Mouse (Mus musculus) hindbrain, embryonic 16.5 days (tissue): Measurements from ENCODE around the gene Gm47995. TPM values are rescaled to one million over a fixed set of nuclear protein-coding genes. Genes with fewer than 3 reads are reported as not detected.
"Not testable (repeated sequence)": the region's sequence is repeated elsewhere in the genome, so short reads cannot be mapped to it uniquely, and the experiment has no call there.

Experiments
- ATAC-seq: fragments of 200-750 bp; cut with Nextera tagmentation; 2 replicates; pipeline ENCODE4 v1.8.0; 2017; ENCODE audit warnings: moderate TSS enrichment, moderate library complexity
- H3K27ac ChIP-seq: fragments of 300-500 bp; sonication (generic); 2 replicates; pipeline ENCODE4 v1.5.1; 2014; ENCODE audit warnings: low read depth, mild to moderate bottlenecking, control low read depth, low read length, moderate library complexity
- H3K27me3 ChIP-seq: fragments of 300-500 bp; sonication (generic); replicated peaks from 2 replicates; pipeline ENCODE4 v1.6.1; 2014; ENCODE audit warnings: low read length; ENCODE audit not compliant: control insufficient read depth, insufficient read depth
- H3K36me3 ChIP-seq: fragments of 300-500 bp; sonication (generic); 2 replicates; pipeline ENCODE4 v1.6.1; 2014; ENCODE audit warnings: mild to moderate bottlenecking, low read length, moderate library complexity, mixed read lengths; ENCODE audit not compliant: control insufficient read depth, insufficient read depth
- H3K4me1 ChIP-seq: fragments of 300-500 bp; sonication (generic); 2 replicates; pipeline ENCODE4 v1.6.1; 2014; ENCODE audit warnings: low read depth, low read length; ENCODE audit not compliant: control insufficient read depth, insufficient read depth
- H3K4me2 ChIP-seq: fragments of 300-500 bp; sonication (generic); 2 replicates; pipeline ENCODE4 v1.6.1; 2014; ENCODE audit warnings: mild to moderate bottlenecking, low read length, control low read depth, moderate library complexity
- H3K4me3 ChIP-seq: fragments of 300-500 bp; sonication (generic); 2 replicates; pipeline ENCODE4 v1.5.1; 2014; ENCODE audit warnings: mild to moderate bottlenecking, low read length, control low read depth, moderate library complexity
- H3K9ac ChIP-seq: fragments of 300-500 bp; sonication (generic); 2 replicates; pipeline ENCODE4 v1.6.1; 2014; ENCODE audit warnings: low read depth, mild to moderate bottlenecking, control low read depth, low read length, moderate library complexity
- H3K9me3 ChIP-seq: fragments of 300-500 bp; sonication (generic); 2 replicates; pipeline ENCODE4 v1.6.1; 2014; ENCODE audit warnings: mild to moderate bottlenecking, low read length, moderate library complexity; ENCODE audit not compliant: control insufficient read depth
- WGBS: fragments of 180-500 bp; shearing (Covaris S2); extraction: QIAGEN DNeasy Blood & Tissue Kit; methylation state at CpG from one replicate; pipeline ENCODE4 v1.1.7; 2014; 5-methylcytosine and 5-hydroxymethylcytosine counted together
- polyA plus RNA-seq: library from polyadenylated mRNA; unstranded; fragments of >200 nt; fragmentation: Nextera tagmentation; extraction: Ambion mirVana; gene quantifications from 2 replicates; pipeline ENCODE4 v1.2.1, GENCODE M21; 2015

Gene Gm47995
- polyA plus RNA-seq, result not detected in 2 replicates

DNA sequence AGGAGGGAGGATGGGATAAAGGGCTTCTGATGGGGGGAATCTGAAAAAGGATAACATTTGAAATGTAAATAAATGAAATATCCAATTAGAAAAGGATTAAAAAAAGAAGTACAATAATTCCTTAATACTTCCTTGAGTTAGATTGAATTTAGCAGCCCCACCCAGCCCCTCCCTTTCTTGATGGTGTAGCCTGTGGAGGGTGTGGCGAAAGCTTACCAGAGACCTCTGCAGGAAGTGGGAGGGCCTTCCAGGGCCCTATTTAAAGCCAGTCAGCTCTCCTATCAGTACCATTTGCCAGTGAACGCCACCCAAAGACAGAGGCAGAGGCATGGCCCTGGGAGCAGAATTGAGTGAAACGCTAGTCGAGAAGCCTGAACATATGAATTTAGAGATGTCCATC lies at the start of gene Gm47995:
TSS of gene Gm47995 (plus strand) at position 329 of the 400 bp plus-strand sequence.
- WGBS, result 92% methylated on average over 1 of the region's 4 CpGs
- not testable (repeated sequence) for H3K27ac ChIP-seq, H3K4me3 ChIP-seq, ATAC-seq, H3K4me1 ChIP-seq, H3K36me3 ChIP-seq, H3K4me2 ChIP-seq, H3K9ac ChIP-seq, H3K9me3 ChIP-seq, H3K27me3 ChIP-seq

GRCm38 (mm10) chr1:151150211-151150610 lies 48.0 kb upstream of the Gm47995 start:
- no peaks in the 10 kb centered on the region for H3K36me3 ChIP-seq
- H3K4me2 ChIP-seq, result no peak overlapping the region
- no peaks in the 10 kb centered on the region for H3K9me3 ChIP-seq
- no peak overlapping the region for H3K27ac ChIP-seq
- no peak for ATAC-seq
- no peak overlapping the region for H3K9ac ChIP-seq
- 90% methylated on average over 7 of the region's 7 CpGs for WGBS
- no peaks in the 10 kb centered on the region for H3K27me3 ChIP-seq
- H3K4me3 ChIP-seq, result no peak overlapping the region
- no peaks in the 10 kb centered on the region for H3K4me1 ChIP-seq

DNA sequence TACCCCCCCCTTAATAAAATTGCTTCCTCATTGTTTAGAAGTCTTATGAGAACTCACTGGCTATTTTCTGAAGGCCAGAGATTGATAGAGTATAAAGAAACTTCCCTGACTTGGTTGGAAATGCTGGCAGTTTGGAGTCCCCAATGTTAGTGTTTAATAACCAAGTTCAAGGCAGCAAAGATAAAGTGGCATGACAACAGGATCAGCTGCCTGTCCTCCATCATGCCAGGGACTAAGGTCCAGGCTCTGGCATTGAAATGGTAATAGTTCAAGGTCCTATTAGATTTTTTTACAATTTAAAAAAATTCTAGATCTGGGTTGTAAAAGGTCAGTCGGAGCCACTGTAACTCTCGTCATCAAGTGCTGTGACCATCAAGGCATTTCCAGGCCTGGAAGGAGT lies 47.2 kb upstream of the Gm47995 start:
- WGBS, result 61% methylated on average over 2 of the region's 2 CpGs
- H3K27me3 ChIP-seq, result no peaks in the 10 kb centered on the region
- ATAC-seq, result no peak

DNA sequence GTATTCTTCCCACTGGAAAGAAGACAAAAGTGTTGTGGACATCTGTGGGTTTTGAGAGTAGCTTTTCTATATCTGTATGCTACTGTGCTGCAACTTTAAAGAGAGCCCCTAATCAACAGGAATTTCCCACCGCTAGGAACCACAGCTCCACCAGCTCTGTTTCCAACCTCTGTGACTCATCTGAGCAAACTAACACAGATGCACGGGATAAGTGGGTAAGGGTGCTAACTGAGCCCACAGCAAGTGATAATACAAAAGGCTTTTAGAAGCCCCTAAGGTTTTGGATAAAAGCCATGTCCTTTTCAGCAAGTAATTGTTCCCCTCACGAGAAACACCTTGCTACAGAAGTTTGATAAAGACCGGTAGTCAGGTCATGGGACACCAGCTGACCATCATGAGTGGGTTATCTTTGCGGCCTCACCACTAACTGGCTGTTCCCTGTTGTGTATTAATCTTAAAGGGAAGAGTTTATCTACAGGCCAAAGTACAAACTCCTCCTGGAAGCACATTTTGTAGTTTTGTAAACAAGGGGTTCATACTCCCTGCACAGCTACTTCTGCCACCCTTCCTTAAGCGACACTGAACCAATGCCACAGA lies 45.1 kb upstream of the Gm47995 start:
- Histone ChIP-seq H3K4me2 (no peak overlapping the region), H3K9ac (no peak overlapping the region), H3K4me3 (no peak overlapping the region), H3K27ac (no peak overlapping the region), H3K36me3 (no peaks in the 10 kb centered on the region), H3K4me1 (peaks cover 3% of the 10 kb centered on the region; the same call in 1 of the 2 replicates), H3K27me3 (no peaks in the 10 kb centered on the region), H3K9me3 (no peaks in the 10 kb centered on the region)
- WGBS, result 86% methylated on average over 6 of the region's 6 CpGs
- ATAC-seq, result no peak

More for the DNA sequence above, 47.2 kb upstream of the Gm47995 start:
- Histone ChIP-seq H3K9ac (no peak overlapping the region), H3K4me3 (no peak overlapping the region), H3K36me3 (no peaks in the 10 kb centered on the region), H3K4me2 (no peak overlapping the region), H3K27ac (no peak overlapping the region), H3K9me3 (no peaks in the 10 kb centered on the region), H3K4me1 (no peaks in the 10 kb centered on the region)

- not testable (repeated sequence) for H3K9me3 ChIP-seq, H3K9ac ChIP-seq, H3K27ac ChIP-seq, H3K27me3 ChIP-seq, H3K4me3 ChIP-seq, H3K4me2 ChIP-seq, H3K4me1 ChIP-seq, ATAC-seq, H3K36me3 ChIP-seq
- 93% methylated on average over 9 of the region's 9 CpGs for WGBS
Observed at GRCm38 (mm10) chr1:151154131-151154530, 44.1 kb upstream of the Gm47995 start.

DNA sequence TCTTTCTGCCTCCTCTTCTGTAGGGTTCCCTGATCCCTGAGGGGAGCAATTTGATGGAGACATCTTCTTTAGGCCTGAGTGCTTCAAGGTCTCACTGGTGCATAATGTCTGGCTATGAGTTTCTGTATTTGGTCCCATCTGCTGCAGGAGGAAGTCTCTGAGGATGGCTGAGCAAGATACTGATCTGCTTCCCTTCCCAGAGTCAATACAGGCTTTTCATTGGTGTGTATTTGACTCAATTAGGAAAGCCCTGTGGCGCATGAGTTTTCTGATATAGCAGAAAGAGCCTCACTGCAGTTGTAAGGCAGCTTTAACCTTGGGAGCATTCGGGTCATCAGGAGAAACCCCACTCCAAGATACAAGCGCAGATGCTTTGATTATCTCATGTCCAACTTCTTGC lies 42.1 kb upstream of the Gm47995 start:
- H3K27ac ChIP-seq, result no peak overlapping the region
- ATAC-seq, result no peak
- peaks cover 3% of the 10 kb centered on the region; the same call in 1 of the 2 replicates for H3K4me1 ChIP-seq
- no peaks in the 10 kb centered on the region for H3K36me3 ChIP-seq
- no peaks in the 10 kb centered on the region for H3K27me3 ChIP-seq
- no peak overlapping the region for H3K4me3 ChIP-seq
- no peaks in the 10 kb centered on the region for H3K9me3 ChIP-seq
- H3K9ac ChIP-seq, result no peak overlapping the region
- WGBS, result 92% methylated on average over 3 of the region's 3 CpGs
- H3K4me2 ChIP-seq, result no peak overlapping the region

- H3K4me3 ChIP-seq, result no peak overlapping the region
- no peaks in the 10 kb centered on the region for H3K9me3 ChIP-seq
- H3K36me3 ChIP-seq, result no peaks in the 10 kb centered on the region
- H3K9ac ChIP-seq, result no peak overlapping the region
- 83% methylated on average over 7 of the region's 7 CpGs for WGBS
- H3K4me1 ChIP-seq, result peaks cover 3% of the 10 kb centered on the region; the same call in 1 of the 2 replicates
- H3K4me2 ChIP-seq, result no peak overlapping the region
- H3K27ac ChIP-seq, result no peak overlapping the region
- no peaks in the 10 kb centered on the region for H3K27me3 ChIP-seq
- no peak for ATAC-seq
Observed at GRCm38 (mm10) chr1:151156777-151157632, 41.2 kb upstream of the Gm47995 start.

DNA sequence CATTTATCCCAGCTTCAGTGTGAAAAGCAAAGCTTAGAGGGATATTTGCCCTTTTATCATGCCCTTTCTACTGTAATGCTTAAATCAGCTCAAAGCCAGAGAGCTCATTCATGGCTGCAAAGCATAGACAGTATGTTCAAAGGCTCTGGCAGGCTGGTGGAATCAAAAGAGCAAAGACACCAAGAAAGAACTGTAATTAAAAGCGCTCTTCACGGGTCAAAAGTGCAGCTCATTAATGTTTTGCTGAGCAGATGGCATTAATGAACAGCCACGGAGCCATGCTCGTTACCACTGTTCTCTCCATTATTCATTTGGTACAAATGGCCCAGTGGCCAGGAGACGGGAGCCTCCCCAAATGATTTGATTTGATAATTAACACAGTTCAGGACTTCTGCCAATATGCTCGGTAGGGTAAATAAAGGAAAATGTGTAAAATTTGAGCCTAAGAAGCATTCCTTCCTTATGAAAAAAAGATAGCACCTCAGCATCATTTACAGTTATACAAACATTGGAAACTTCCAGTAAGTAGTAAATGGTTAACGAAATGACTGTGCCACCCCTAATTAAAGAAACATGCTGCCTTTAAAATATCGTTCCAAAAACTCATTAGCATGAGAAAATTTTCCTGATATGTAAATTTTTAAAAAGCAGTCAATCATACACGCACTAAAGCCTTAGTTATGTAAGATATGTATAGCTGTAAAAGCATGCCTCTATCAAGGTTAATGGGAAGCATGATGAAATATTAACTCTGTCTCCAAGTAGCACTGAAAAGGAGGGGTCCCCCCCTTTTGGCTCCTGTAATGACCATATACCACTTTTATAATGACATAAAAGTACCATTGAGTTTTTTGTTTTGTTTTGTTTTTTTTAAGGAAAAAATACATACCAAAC lies 40.0 kb upstream of the Gm47995 start:
- H3K27me3 ChIP-seq, result no peaks in the 10 kb centered on the region
- WGBS, result 30% methylated on average over 9 of the region's 9 CpGs
- no peak overlapping the region for H3K4me3 ChIP-seq
- no peak overlapping the region for H3K9ac ChIP-seq
- peak; percentile 56 for ATAC-seq
- H3K4me1 ChIP-seq, result peaks cover 3% of the 10 kb centered on the region; the same call in 1 of the 2 replicates
- H3K36me3 ChIP-seq, result no peaks in the 10 kb centered on the region
- H3K27ac ChIP-seq, result no peak overlapping the region
- H3K9me3 ChIP-seq, result no peaks in the 10 kb centered on the region
- no peak overlapping the region for H3K4me2 ChIP-seq
